ENCODE assay signal across 29 mouse cellular contexts in the genomic region with DNA sequence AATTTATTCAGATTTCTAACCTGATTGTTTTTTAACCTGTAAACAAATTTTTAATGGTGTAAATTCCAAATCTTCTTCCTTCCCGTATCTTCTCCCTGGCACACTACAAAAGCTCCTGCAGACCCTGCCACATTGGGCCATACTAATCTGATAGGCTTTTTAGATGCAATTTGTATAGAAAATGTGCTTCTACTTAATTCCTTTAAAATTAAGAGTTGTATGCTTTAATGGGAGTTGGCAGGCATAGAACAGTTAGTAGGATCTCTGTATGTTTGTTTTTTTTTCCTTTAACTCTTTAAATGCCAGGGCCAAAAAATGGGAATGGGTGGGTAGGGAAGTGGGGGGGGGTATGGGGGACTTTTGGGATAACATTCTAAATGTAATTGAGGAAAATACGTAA.
"Had no signal": no experiment of that assay in that cellular context is flagged by ENCODE, and none has a peak within 500 bp of the region (broad histone marks: within the 10 kb centered on the region; RNA-seq: fewer than 3 reads in every experiment).

No protein-coding gene starts in this region.

- H3K4me3 ChIP-seq: embryonic facial prominence, embryonic 10.5 days; embryonic facial prominence, embryonic 12.5 days; embryonic facial prominence, embryonic 13.5 days; embryonic facial prominence, embryonic 15.5 days; erythroblast, embryonic 14.5 days; forebrain, embryonic 10.5 days; forebrain, embryonic 12.5 days; forebrain, embryonic 13.5 days; forebrain, embryonic 15.5 days; gastrocnemius, adult 2 months; heart, adult 2 months had no signal

- ATAC-seq: forebrain, embryonic 13.5 days; forebrain, embryonic 14.5 days; forebrain, embryonic 15.5 days; forebrain, embryonic 16.5 days; forebrain, postnatal 0 days had no signal

- H3K4me2 ChIP-seq: embryonic facial prominence, embryonic 12.5 days; embryonic facial prominence, embryonic 13.5 days; embryonic facial prominence, embryonic 15.5 days; forebrain, embryonic 12.5 days; forebrain, embryonic 13.5 days; forebrain, embryonic 15.5 days had no signal

- H3K36me3 ChIP-seq: embryonic facial prominence, embryonic 10.5 days; embryonic facial prominence, embryonic 12.5 days; embryonic facial prominence, embryonic 13.5 days; embryonic facial prominence, embryonic 15.5 days; forebrain, embryonic 10.5 days; forebrain, embryonic 12.5 days; forebrain, embryonic 15.5 days had no signal

- H3K4me1 ChIP-seq: embryonic facial prominence, embryonic 10.5 days; embryonic facial prominence, embryonic 12.5 days; embryonic facial prominence, embryonic 13.5 days; embryonic facial prominence, embryonic 15.5 days; forebrain, embryonic 10.5 days; forebrain, embryonic 12.5 days; forebrain, embryonic 13.5 days; forebrain, embryonic 15.5 days had no signal

- H3K9ac ChIP-seq: embryonic facial prominence, embryonic 12.5 days; embryonic facial prominence, embryonic 13.5 days; embryonic facial prominence, embryonic 15.5 days; forebrain, embryonic 12.5 days; forebrain, embryonic 13.5 days; forebrain, embryonic 15.5 days; forebrain, postnatal 0 days had no signal

- H3K9me3 ChIP-seq: embryonic facial prominence, embryonic 10.5 days; embryonic facial prominence, embryonic 12.5 days; embryonic facial prominence, embryonic 13.5 days; embryonic facial prominence, embryonic 15.5 days; forebrain, embryonic 10.5 days; forebrain, embryonic 12.5 days; forebrain, embryonic 13.5 days; forebrain, embryonic 15.5 days had no signal

- DNase-seq: cerebellum, adult 2 months; cerebellum, adult 8-10 months; cerebellum, adult 9-10 months; cerebellum, adult 9-11 months; cerebellum, postnatal 10 days; cerebellum, postnatal 14 days; cerebellum, postnatal 25 days; cerebellum, postnatal 36 days; embryo, embryonic 11 days; forebrain, postnatal 0 days; gastrocnemius, adult 2 months; gastrocnemius, postnatal 10 days; gastrocnemius, postnatal 14 days; gastrocnemius, postnatal 25 days; gastrocnemius, postnatal 36 days; heart, adult 11 months; heart, adult 18-20 months; heart, adult 2 months had no signal

- H3K27ac ChIP-seq: embryonic facial prominence, embryonic 10.5 days; embryonic facial prominence, embryonic 12.5 days; embryonic facial prominence, embryonic 13.5 days; embryonic facial prominence, embryonic 15.5 days; forebrain, embryonic 10.5 days; forebrain, embryonic 12.5 days; forebrain, embryonic 13.5 days; forebrain, embryonic 15.5 days; gastrocnemius, adult 2 months; heart, adult 2 months had no signal

- H3K27me3 ChIP-seq: embryonic facial prominence, embryonic 12.5 days; embryonic facial prominence, embryonic 13.5 days; embryonic facial prominence, embryonic 15.5 days; forebrain, embryonic 12.5 days; forebrain, embryonic 13.5 days; forebrain, embryonic 15.5 days had no signal
